Mouse (Mus musculus): ENCODE data around the gene 6030468B19Rik. TPM values are rescaled to one million over a fixed set of nuclear protein-coding genes. Genes with fewer than 3 reads are reported as not detected.

The 6030468B19Rik gene
- polyA plus RNA-seq (2014; fragmentation: Illumina TruSeq; extraction: RNeasy Lipid Tissue Mini Kit (QIAGEN cat#74804); ENCODE audit: low read depth, low replicate concordance) = not detected

DNA sequence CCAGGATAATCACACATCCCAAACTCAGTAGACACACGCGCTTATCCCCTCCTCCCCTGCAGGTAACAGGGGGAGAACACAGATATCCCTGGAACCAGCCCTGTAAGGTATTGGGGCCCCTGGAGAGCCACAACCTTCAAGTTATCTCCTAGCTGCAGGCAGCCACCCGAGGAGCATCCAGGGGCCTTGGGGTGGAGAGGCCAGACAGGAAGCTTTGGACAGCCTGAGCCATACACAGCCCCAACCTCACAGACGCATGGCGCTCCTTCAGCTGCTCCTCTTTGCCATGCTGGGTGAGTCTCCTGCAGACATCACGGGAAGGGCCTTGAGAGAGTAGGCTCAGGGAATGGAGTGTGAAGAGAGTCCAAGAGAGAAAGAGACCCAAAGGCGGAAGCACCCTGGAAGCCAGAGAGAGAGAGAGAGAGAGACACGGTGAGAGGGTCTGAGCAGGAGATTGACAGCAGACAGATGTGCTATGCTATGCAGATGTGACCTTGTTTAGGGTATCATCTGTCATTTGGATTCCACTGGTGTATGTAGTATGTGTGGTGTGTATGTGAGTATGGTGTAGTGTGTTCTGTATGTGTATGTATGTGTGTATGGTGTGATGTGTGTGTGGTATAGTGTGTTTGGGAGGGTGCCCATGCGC, at the start of gene 6030468B19Rik:
6030468B19Rik (plus strand) TSS at position 150 of the 649 bp plus-strand sequence.

DNA sequence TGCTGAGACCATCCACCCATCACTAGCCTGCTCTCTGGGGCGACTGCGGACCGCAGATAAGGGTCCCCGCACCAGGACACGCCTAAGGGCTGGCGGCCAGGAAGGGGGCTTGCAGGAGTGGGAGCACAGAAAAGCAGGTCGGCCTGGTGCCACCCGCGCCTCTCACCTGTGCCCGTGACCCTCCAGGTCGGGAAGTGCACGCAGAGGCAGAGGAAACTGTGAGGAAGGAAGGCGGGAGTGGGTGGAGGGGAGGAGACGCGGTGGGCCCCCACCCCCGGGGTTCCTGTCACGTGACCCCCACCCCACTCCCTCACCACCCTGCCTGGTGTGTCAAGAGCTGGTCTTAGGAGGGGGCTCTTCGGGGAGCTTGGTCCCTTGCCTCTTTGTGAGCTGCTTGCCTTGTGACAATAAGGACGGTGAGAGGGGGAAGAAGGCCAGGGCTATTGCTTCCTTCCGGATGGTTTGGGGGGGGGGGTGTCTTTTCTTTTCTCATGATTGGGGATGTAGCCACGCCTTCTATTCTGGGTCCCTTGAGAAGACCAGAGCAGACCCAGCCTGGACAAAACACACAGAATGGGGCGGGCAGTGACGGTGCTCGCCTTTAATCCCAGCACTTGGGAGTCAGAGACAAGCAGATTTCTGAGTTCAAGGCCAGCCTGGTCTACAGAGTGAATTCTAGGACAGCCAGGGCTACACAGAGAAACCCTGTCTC, 15.3 kb upstream of the 6030468B19Rik start, which contains the start of the genes Tmc8 and Tmc6:
Tmc8 (plus strand) TSS at position 84 of the 712 bp plus-strand sequence.
Tmc6 (minus strand) TSS at position 206 of the 712 bp plus-strand sequence.

GRCm38 (mm10) chr11:117809407-117810311, 12.2 kb downstream of the 6030468B19Rik start, which contains the start of the genes Gm20708 and Syngr2:
Gene Gm20708 (plus strand): TSS chr11:117809668.
Gene Syngr2 (plus strand): TSS chr11:117809668.

DNA sequence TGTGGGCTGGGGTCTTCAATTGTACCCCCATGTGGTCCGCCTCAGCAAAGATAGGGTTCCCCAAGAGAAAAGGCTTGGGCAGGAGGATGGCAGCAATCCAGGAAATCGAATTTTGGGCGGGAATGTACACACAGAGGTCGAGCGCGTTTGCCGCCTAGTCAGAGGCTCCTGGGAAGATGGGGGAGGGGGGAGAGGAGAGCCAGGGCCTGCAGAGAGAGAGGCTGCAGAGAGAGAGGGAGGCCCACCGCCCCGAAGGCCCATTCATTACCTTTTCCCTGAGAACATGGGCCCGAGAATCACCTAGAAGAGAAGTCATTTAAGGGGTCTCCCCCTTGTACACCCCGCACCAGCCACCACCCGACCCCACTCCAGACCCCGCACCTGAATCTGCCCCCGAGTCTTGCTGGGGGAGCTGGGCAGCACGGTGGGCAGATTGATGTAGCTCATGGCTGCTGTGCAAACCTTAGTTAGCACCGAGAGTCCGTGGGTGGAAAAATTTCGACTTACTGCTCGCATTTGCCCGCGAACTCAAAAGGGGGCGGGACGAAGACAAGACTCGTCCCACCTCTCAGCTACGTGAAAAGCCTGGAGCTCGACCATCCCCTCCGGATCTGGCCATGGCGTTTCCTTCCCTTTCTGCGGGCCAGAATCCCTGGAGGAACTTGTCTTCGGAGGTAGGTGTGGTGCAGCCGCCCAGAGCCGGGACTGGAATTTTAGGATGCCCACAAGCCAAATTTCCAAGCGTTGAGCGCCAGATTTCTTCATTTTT, 28.1 kb downstream of the 6030468B19Rik start, which contains the start of the genes Afmid and Tk1:
Afmid (plus strand) TSS at position 592 of the 769 bp plus-strand sequence.
Tk1 (minus strand) TSS at position 760 of the 769 bp plus-strand sequence.

DNA sequence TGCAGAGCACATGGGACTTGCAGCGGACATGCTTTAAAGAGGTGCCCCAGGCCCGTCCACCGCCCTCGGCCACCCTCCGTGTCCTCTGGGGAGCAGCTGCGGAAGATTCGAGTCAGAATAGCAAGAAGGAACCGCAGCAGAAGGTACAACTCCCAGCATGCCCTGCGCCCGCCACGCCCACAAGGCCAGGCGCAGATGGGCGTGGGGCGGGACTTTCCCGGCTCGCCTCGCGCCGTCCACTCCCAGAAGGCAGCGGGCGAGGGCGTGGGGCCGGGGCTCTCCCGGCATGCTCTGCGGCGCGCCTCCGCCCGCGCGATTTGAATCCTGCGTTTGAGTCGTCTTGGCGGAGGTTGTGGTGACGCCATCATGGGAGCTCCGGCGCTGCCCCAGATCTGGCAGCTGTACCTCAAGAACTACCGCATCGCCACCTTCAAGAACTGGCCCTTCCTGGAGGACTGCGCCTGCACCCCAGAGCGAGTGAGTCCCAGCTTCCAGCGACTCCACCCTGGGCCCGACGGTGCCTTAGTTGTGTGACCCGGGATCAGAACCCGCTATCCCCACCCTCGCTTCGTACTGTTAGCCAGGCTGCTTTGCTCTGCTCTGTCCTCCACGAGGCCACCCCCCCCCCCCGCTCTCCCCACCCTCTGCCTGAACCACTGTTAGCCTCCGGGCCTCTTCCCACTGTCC, 51.7 kb downstream of the 6030468B19Rik start, which contains the start of gene Birc5:
Birc5 (plus strand) TSS at position 267 of the 687 bp plus-strand sequence.

Other genes starting within 250 kb of the 6030468B19Rik start
- gene Tnrc6c, start 143.4 kb upstream of the 6030468B19Rik start, polyA plus RNA-seq (2014; fragmentation: Illumina TruSeq; extraction: RNeasy Lipid Tissue Mini Kit (QIAGEN cat#74804); ENCODE audit: low read depth, low replicate concordance) = 8.2 TPM
- gene Tmc8, start 15.6 kb upstream of the 6030468B19Rik start, polyA plus RNA-seq (2014; fragmentation: Illumina TruSeq; extraction: RNeasy Lipid Tissue Mini Kit (QIAGEN cat#74804); ENCODE audit: low read depth, low replicate concordance) = 0.07 TPM
- 0.45 TPM for gene Tmc6, start 15.5 kb upstream of the 6030468B19Rik start, polyA plus RNA-seq (2014; fragmentation: Illumina TruSeq; extraction: RNeasy Lipid Tissue Mini Kit (QIAGEN cat#74804); ENCODE audit: low read depth, low replicate concordance)
- gene Gm20708, start 12.0 kb downstream of the 6030468B19Rik start, polyA plus RNA-seq (2014; fragmentation: Illumina TruSeq; extraction: RNeasy Lipid Tissue Mini Kit (QIAGEN cat#74804); ENCODE audit: low read depth, low replicate concordance) = 2.1 TPM
- 2.2 TPM for gene Syngr2, start 12.0 kb downstream of the 6030468B19Rik start, polyA plus RNA-seq (2014; fragmentation: Illumina TruSeq; extraction: RNeasy Lipid Tissue Mini Kit (QIAGEN cat#74804); ENCODE audit: low read depth, low replicate concordance)
- 0.91 TPM for gene Afmid, start 28.3 kb downstream of the 6030468B19Rik start, polyA plus RNA-seq (2014; fragmentation: Illumina TruSeq; extraction: RNeasy Lipid Tissue Mini Kit (QIAGEN cat#74804); ENCODE audit: low read depth, low replicate concordance)
- 0.32 TPM for gene Tk1, start 28.4 kb downstream of the 6030468B19Rik start, polyA plus RNA-seq (2014; fragmentation: Illumina TruSeq; extraction: RNeasy Lipid Tissue Mini Kit (QIAGEN cat#74804); ENCODE audit: low read depth, low replicate concordance)
- 93.7 TPM for gene Birc5, start 51.6 kb downstream of the 6030468B19Rik start, polyA plus RNA-seq (2014; fragmentation: Illumina TruSeq; extraction: RNeasy Lipid Tissue Mini Kit (QIAGEN cat#74804); ENCODE audit: low read depth, low replicate concordance)
- gene Tmem235, start 63.1 kb downstream of the 6030468B19Rik start, polyA plus RNA-seq (2014; fragmentation: Illumina TruSeq; extraction: RNeasy Lipid Tissue Mini Kit (QIAGEN cat#74804); ENCODE audit: low read depth, low replicate concordance) = not detected
- gene Tha1, start 75.8 kb downstream of the 6030468B19Rik start, polyA plus RNA-seq (2014; fragmentation: Illumina TruSeq; extraction: RNeasy Lipid Tissue Mini Kit (QIAGEN cat#74804); ENCODE audit: low read depth, low replicate concordance) = not detected
- gene Socs3, start 172.4 kb downstream of the 6030468B19Rik start, polyA plus RNA-seq (2014; fragmentation: Illumina TruSeq; extraction: RNeasy Lipid Tissue Mini Kit (QIAGEN cat#74804); ENCODE audit: low read depth, low replicate concordance) = 0.10 TPM
- gene Pgs1, start 188.6 kb downstream of the 6030468B19Rik start, polyA plus RNA-seq (2014; fragmentation: Illumina TruSeq; extraction: RNeasy Lipid Tissue Mini Kit (QIAGEN cat#74804); ENCODE audit: low read depth, low replicate concordance) = 6.1 TPM